Mouse (Mus musculus): ENCODE results near the gene Uhrf2.

DNA sequence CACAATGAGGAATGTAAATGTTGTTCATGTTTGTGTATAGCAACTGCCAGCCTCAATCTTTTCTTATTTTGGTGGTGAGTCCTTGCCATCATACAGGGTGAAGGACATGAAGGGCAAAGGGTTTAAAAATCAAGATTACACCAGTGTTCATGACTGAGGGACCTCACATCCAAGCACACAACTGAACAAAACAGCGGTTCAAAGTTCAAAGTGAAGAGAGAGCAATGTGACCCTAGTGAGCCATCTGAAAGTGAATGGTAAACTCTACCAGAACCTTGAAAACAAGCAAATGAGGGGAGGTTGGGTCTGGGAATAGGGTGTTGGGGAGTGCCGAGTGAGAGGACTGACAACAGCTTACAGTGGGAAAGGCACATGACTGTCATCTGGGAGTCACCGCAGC lies 81.1 kb downstream of the Uhrf2 start:
- TF ChIP-seq CTCF (IDR thresholded peaks at IDR 0.05; ENCODE audit: low read depth) (no peak), EP300 (optimal IDR thresholded peaks at IDR 0.05) (no peak)
